Mouse (Mus musculus): Measurements from ENCODE around the gene Fmod.

GRCm38 (mm10) chr1:134059739-134060695 lies 23.0 kb downstream of the Fmod start:
- no peak for TF ChIP-seq POLR2A (IDR thresholded peaks at IDR 0.05; ENCODE audit: insufficient read length, low read depth)
- no peak for TF ChIP-seq REST (IDR thresholded peaks at IDR 0.05; ENCODE audit: insufficient read depth, insufficient read length)

Data from myocyte (in vitro differentiated cells).